Mouse (Mus musculus) E14TG2a.4 (cell line): Measurements from ENCODE around the gene Smarcad1.
"Not testable (repeated sequence)": the region's sequence is repeated elsewhere in the genome, so short reads cannot be mapped to it uniquely, and the experiment has no call there.

Source experiments
- H3K27me3 ChIP-seq: 2 replicates; pipeline ENCODE4 v1.6.1; 2014; ENCODE audit warnings: low read length, control low read depth; ENCODE audit not compliant: insufficient read depth
- H3K36me3 ChIP-seq: 2 replicates; pipeline ENCODE4 v1.6.1; 2014; ENCODE audit warnings: low read length, control low read depth; ENCODE audit not compliant: insufficient read depth
- H3K4me1 ChIP-seq: replicated peaks from 2 replicates; pipeline ENCODE4 v1.6.1; 2014; ENCODE audit warnings: low read depth, low read length, control low read depth
- H3K4me3 ChIP-seq: replicated peaks from 2 replicates; pipeline ENCODE4 v1.5.1; 2014; ENCODE audit warnings: mild to moderate bottlenecking, low read length
- H3K9me3 ChIP-seq: 2 replicates; pipeline ENCODE4 v1.6.1; 2014; ENCODE audit warnings: low read length, control low read depth
- CTCF ChIP-seq: conservative IDR thresholded peaks from 2 replicates; pipeline ENCODE4 v1.5.1; 2014; ENCODE audit warnings: low read length
- NANOG ChIP-seq: IDR thresholded peaks from 2 replicates; pipeline ENCODE4 v1.6.1; 2014; ENCODE audit warnings: borderline replicate concordance, low read length, mixed read lengths
- POU5F1 ChIP-seq: IDR thresholded peaks from 2 replicates; pipeline ENCODE4 v1.6.1; 2014; ENCODE audit warnings: low read length, borderline replicate concordance

Smarcad1 gene

DNA sequence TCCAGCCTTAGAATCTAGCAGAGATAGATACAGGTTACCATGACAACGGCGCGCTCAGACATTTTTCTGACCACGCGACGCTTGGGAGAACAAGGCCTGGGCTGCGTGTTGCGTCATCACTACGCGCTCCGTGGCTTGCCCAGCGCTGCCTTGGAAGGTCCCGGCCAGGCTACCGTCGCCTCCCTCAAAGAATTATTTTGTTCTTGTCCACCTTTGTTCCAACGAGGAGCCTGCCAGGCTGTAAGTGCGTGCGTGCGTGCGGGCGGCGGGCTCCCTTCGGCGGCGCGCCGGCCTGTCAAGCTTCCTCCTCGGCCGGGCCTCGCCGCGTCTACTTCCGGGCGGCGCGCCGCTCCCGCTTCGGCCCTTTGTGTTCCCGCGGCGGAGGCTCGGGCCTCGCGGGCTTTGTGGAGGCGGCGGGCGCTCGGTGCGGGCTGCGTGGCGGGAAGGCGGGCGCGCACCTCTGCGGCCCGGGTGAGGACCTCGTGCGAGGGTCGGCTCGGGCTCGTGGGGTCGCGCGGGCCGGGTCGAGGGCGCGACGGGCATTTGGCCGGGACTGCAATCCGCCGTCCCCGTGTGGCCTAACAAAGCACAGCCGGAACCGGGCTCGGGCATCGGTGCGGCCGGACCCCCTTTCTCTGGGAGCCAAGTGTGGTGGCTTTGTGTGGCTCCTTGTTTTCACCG lies at the start of gene Smarcad1:
Gene Smarcad1, plus strand, starts transcription at position 93 of the 681 bp plus-strand sequence.
- Histone ChIP-seq H3K36me3 (peaks cover 42% of the 10 kb centered on the region), H3K4me1 (peaks cover 55% of the 10 kb centered on the region), H3K9me3 (no peaks in the 10 kb centered on the region), H3K27me3 (no peaks in the 10 kb centered on the region), H3K4me3 (peak within 1 kb of the TSS; percentile 85)
- no peak for TF ChIP-seq NANOG
- no peak for TF ChIP-seq POU5F1
- TF ChIP-seq CTCF = no peak

DNA sequence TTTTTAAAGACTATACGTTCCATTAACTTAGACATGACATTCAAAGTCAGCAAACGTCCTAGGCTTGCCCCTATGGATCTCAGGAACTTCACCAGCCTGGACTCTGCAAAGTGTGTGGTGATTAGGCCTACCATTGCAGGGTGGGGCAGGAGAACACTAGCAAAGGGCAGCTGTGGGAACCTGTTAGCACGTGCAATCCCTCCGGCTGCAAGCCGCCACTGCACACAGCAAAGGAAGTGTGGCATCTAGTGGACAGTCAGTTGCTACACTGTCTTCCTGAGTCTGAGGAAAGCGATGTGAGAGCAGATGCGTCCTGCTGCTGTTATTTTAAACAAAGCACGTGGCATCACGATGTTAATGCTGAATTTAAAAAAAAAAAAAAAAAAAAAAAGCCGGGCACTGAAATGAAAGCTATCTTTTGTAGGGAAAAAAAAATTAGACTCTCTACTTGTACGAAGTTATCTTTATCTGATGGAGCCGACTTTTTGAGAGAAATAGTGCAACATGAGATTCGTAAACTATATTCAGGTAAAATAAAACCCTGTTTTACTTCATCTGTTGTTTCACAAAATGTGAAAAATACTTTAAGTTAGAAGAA lies 45.5 kb upstream of the Smarcad1 start:
- H3K4me3 ChIP-seq = no peak overlapping the region
- no peaks in the 10 kb centered on the region for H3K9me3 ChIP-seq
- H3K4me1 ChIP-seq = peaks cover 49% of the 10 kb centered on the region
- no peaks in the 10 kb centered on the region for H3K36me3 ChIP-seq
- H3K27me3 ChIP-seq = no peaks in the 10 kb centered on the region
- TF ChIP-seq CTCF (peak; percentile 11; the same call in 1 of the 2 replicates), POU5F1 (no peak)

DNA sequence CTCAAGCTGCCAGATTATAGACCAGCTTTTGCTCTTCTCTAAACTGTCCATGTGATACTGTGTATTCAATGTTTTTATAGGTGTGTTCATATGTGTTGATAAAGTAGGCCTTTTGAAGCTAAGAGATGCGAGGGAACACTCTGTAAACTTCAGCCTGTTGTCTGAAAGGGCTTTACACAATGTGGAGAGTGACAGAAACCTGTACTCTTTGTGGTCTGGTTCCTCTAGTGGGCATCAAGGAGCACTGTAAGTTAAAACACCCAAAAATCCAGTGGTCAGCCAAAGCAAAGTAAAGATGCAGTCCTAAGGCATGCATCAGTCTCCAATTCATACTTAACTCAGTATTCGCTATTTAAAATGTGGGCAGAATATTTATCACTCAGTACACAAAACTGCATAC lies 44.6 kb upstream of the Smarcad1 start:
- no peaks in the 10 kb centered on the region for H3K27me3 ChIP-seq
- H3K36me3 ChIP-seq = no peaks in the 10 kb centered on the region
- H3K4me3 ChIP-seq = no peak overlapping the region
- H3K4me1 ChIP-seq = peaks cover 55% of the 10 kb centered on the region
- TF ChIP-seq NANOG = no peak
- TF ChIP-seq POU5F1 = no peak
- TF ChIP-seq CTCF = no peak
- no peaks in the 10 kb centered on the region for H3K9me3 ChIP-seq

DNA sequence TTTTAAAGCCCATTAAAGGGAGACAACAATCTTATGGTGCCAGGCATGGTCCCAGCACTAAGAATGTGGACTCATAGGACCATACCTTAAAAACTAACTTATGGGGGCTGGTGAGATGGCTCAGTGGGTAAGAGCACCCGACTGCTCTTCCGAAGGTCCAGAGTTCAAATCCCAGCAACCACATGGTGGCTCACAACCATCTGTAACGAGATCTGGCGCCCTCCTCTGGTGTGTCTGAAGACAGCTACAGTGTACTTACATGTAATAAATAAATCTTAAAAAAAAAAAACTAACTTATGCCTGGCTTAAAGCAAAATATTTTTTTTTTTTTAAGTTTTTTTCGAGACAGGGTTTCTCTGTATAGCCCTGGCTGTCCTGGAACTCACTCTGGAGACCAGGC lies 41.6 kb upstream of the Smarcad1 start:
- H3K9me3 ChIP-seq, H3K27me3 ChIP-seq, H3K36me3 ChIP-seq, H3K4me3 ChIP-seq: not testable (repeated sequence)
- H3K4me1 ChIP-seq = peaks cover 68% of the 10 kb centered on the region

DNA sequence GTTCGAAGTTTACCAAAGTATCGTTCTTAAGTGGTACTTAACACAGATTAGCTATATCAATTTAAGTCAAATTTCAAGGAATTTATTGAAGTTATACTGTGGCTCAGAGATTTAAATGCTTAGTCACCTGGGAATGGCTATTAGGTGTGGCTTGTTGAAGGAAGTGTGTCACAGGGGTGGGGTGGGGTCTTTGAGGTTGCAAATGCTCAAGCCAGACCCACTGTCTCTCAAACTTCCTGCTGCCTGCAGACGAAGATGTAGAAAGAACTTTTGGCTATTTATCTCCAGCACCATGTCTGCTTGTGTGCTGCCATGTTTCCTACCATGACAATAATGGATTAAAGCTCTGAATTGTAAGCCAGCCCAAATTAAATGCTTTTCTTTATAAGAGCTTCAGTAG lies 40.2 kb upstream of the Smarcad1 start:
- H3K9me3 ChIP-seq = no peaks in the 10 kb centered on the region
- no peak for TF ChIP-seq CTCF
- no peaks in the 10 kb centered on the region for H3K36me3 ChIP-seq
- H3K4me3 ChIP-seq = peak overlapping the region; percentile 54
- peaks cover 63% of the 10 kb centered on the region for H3K4me1 ChIP-seq
- no peaks in the 10 kb centered on the region for H3K27me3 ChIP-seq

DNA sequence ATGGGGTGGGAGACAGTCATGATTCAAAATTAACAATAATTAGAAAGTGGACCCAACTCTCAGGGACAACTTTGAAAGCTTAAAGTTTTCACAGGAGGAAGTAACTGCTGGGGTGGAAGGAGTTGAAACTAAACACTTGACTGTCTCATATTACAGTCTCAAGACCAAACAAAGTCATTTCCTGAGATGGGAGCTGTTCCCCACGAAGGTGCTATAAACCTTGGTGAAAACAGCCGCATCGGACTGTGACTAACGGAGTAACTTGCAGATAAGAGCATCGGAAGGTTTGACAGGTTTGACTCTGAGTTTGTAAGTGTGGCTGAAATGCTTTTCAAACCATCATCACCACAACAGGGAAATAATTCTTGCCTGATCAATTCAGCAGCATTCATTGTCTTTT lies 33.5 kb upstream of the Smarcad1 start:
- Histone ChIP-seq H3K36me3 (no peaks in the 10 kb centered on the region), H3K9me3 (no peaks in the 10 kb centered on the region), H3K4me3 (no peak overlapping the region), H3K27me3 (no peaks in the 10 kb centered on the region), H3K4me1 (peaks cover 68% of the 10 kb centered on the region)
- no peak for TF ChIP-seq CTCF

DNA sequence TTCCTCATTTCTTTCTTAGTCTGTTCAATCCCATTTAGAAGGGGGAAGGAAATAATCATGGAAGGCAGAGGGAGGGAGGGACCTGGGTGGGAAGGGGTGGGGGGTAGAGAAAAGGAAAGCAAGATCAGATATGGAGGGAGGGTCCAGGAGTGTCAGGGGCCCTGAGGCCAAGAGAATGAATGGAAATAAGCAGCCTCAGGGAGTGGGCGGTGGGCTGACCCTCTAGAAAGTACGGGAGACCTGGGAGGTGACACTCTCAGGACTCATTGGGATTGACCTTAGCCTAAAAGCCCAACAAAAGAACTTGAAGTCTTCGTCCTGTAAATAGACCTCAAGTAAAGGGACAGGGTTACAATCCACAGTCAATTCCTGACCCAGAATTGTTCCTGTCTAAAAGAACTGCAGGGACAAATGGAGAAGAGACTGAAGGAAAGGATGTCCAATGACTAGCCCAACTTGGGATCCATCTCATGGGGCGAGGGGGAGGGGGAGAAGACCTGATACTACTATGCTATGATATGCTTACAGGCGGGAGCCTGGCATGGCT lies 30.9 kb upstream of the Smarcad1 start:
- Histone ChIP-seq H3K36me3 (peaks cover 10% of the 10 kb centered on the region; the same call in 1 of the 2 replicates), H3K9me3 (peaks cover 3% of the 10 kb centered on the region), H3K27me3 (no peaks in the 10 kb centered on the region), H3K4me3 (peak overlapping the region; percentile 49), H3K4me1 (peaks cover 79% of the 10 kb centered on the region)
- TF ChIP-seq POU5F1 = no peak
- no peak for TF ChIP-seq CTCF
- TF ChIP-seq NANOG = no peak

DNA sequence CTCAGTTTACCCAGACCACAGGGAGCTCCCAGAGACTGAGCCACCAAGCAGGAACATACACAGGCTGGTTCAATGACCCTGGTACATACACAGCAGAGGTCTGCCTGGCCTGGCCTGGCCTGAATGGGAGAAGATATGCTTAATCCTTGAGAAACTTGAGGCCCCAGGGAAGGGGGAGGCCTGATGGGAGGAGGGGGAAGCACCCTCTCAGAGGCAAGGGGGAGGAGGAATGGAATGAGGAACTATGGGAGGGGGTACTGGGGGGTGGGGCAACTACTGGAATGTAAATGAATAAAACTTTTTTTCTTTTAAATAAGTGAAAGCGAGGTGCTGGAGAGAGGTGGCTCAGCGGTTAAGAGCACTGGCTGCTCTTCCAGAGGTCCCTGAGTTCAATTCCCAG lies 30.2 kb upstream of the Smarcad1 start:
- peaks cover 10% of the 10 kb centered on the region; the same call in 1 of the 2 replicates for H3K36me3 ChIP-seq
- H3K4me1 ChIP-seq = peaks cover 78% of the 10 kb centered on the region
- peaks cover 7% of the 10 kb centered on the region for H3K9me3 ChIP-seq
- peak overlapping the region; percentile 49 for H3K4me3 ChIP-seq
- H3K27me3 ChIP-seq = no peaks in the 10 kb centered on the region
- TF ChIP-seq NANOG (no peak), CTCF (no peak), POU5F1 (no peak)

DNA sequence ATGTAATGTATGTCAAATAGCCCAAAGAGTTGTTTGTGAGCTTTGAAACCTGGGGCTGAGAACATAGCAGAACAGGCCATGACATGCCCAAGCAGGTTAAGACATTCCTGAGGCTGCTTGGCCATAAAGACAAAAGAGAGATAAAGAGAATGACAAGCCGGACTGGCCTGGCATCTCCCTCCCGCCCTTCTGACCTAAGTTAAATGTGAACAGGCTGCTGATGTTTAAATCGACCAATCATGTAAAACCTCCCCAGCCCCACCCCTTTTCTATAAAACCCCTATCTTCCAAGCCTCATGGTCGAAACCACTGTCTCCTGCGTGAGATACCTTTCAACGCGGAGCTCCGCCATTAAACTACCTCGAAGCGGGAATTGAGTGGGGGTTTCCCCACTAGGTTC lies 24.8 kb upstream of the Smarcad1 start:
- Histone ChIP-seq H3K36me3 (peaks cover 34% of the 10 kb centered on the region), H3K27me3 (no peaks in the 10 kb centered on the region), H3K4me1 (peaks cover 75% of the 10 kb centered on the region), H3K9me3 (peaks cover 10% of the 10 kb centered on the region), H3K4me3 (no peak overlapping the region)
- TF ChIP-seq CTCF (no peak), NANOG (no peak), POU5F1 (no peak)

DNA sequence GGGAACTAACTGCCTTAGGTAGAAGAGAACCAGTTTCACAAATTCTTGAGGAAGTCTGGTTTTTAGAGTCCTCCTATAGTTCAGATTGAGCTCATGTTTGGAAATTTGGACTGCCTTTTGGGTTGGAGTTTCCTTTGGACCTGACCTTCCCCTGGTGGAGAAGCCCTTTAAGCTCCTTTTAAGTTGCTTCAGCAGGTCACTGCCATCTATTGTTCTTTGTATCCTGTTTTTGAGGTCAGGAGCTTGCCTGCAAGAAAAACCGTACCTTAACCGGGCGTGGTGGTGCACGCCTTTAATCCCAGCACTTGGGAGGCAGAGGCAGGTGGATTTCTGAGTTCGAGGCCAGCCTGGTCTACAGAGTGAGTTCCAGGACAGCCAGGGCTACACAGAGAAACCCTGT lies 23.4 kb upstream of the Smarcad1 start:
- not testable (repeated sequence) for H3K27me3 ChIP-seq, H3K4me3 ChIP-seq
- peaks cover 74% of the 10 kb centered on the region for H3K4me1 ChIP-seq
- peaks cover 34% of the 10 kb centered on the region for H3K36me3 ChIP-seq
- H3K9me3 ChIP-seq = peaks cover 10% of the 10 kb centered on the region
